Mouse (Mus musculus): ENCODE measurements at regions not wholly inside any gene's neighbourhood (a gene's known extent, or its start where the extent isn't known, plus 50 kb on each side); places are given as distances from the start of the nearest gene placed in this dataset.
A peak's percentile ranks its signal among the peaks of the same experiment; 100 is the strongest.

DNA sequence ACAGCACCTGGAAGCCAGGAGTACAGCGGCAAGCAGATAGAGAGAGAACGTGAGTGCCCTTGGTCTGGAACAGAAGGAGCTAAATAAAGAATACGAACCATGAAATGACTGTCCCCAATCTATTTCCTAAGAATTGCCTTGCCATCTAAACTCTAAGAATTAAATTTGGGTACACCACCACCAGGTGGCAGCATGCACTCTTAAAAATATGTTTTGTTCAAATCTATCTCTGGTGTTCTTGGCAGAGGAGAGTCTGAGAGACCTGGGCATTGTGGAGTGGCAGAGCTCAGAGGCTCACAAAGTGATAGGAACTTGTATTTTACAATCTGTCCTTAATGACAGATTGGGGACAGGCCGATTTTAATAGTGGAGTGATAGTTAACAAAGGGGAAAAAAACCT, 144.5 kb downstream of the Cdh26 start:
- H3K36me3 ChIP-seq, result no peaks in the 10 kb centered on the region
- 42% methylated on average over 4 of the region's 4 CpGs for WGBS
- no peak overlapping the region for H3K4me2 ChIP-seq (replicated peaks)
- peaks cover 7% of the 10 kb centered on the region; the same call in 1 of the 2 replicates for H3K4me1 ChIP-seq
- no peak for ATAC-seq (ENCODE audit: low FRiP score, low read depth)
- no peak overlapping the region for H3K4me3 ChIP-seq
- no peak overlapping the region for H3K9ac ChIP-seq
- H3K27ac ChIP-seq, result no peak overlapping the region
- H3K27me3 ChIP-seq (replicated peaks), result no peaks in the 10 kb centered on the region
- H3K9me3 ChIP-seq, result no peaks in the 10 kb centered on the region

DNA sequence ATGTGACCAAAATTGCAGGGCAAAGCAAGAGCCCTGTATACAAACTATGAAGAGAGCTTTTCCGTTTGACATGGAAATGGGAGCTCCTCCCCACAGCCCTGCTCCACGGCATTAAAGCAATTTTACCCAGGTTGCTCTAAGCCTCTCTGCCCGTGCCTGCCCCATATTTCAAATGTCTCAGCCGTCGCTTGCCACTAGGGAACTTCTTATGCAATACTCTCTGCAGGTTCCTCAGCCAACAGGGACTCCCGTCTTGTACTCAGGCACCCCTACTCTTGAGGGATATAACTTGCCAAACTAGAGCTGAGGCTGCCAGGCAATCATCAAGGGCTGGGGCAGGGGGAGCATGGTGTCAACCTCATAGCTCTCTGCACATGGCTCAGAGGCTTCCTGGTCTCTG, 145.1 kb downstream of the Cdh26 start:
- Histone ChIP-seq H3K9me3 (no peaks in the 10 kb centered on the region), H3K9ac (no peak overlapping the region), H3K4me2 (replicated peaks) (no peak overlapping the region), H3K4me3 (no peak overlapping the region), H3K27ac (no peak overlapping the region), H3K27me3 (replicated peaks) (no peaks in the 10 kb centered on the region), H3K4me1 (peaks cover 7% of the 10 kb centered on the region; the same call in 1 of the 2 replicates), H3K36me3 (no peaks in the 10 kb centered on the region)
- ATAC-seq (ENCODE audit: low FRiP score, low read depth), result no peak
- 64% methylated on average over 6 of the region's 6 CpGs for WGBS

DNA sequence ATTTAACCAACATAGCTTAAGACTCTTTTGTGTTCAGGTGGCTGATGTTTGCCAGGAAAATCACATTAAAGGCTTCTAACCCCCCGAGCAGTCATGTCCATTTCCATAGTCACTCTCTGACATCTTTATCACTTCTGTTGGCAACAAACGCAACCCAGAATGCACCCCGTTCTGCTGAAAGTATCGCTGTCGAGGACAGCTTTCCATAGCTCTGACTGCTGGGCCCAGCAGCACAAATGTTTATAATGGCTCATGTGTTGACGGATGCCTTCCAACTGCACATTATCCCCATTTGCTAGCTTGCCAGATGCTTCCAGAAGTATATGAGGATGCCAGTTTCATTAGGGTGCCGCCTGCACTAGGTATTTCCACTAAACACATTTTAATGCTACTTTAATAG, 145.7 kb downstream of the Cdh26 start:
- ATAC-seq (ENCODE audit: low FRiP score, low read depth), result no peak
- 82% methylated on average over 7 of the region's 7 CpGs for WGBS
- no peak overlapping the region for H3K4me3 ChIP-seq
- H3K4me2 ChIP-seq (replicated peaks), result no peak overlapping the region
- H3K36me3 ChIP-seq, result no peaks in the 10 kb centered on the region
- H3K4me1 ChIP-seq, result peaks cover 11% of the 10 kb centered on the region; the same call in 1 of the 2 replicates
- H3K9ac ChIP-seq, result no peak overlapping the region
- no peaks in the 10 kb centered on the region for H3K27me3 ChIP-seq (replicated peaks)
- no peaks in the 10 kb centered on the region for H3K9me3 ChIP-seq
- no peak overlapping the region for H3K27ac ChIP-seq

DNA sequence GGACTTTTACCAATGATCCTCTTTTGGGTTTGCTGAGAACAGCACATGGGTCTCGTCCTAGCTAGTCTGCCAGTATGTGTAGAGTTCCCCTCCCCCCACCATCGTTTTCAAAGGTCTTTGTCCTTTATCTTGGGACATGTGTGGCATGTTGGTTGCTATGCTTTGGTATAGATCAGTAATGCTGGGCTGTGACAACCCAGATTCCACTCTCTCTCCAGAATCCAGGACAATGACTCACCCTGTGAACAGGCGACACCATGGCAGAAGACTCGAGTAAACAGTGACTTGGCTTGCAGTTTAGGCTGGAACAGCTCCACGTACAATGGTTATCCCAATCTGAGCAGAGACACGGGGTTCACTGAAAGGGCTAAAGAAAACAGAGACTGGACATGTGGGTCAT, 149.2 kb downstream of the Cdh26 start:
- H3K36me3 ChIP-seq, result no peaks in the 10 kb centered on the region
- ATAC-seq (ENCODE audit: low FRiP score, low read depth), result no peak
- H3K4me1 ChIP-seq, result peaks cover 6% of the 10 kb centered on the region; the same call in 1 of the 2 replicates
- 91% methylated on average over 6 of the region's 6 CpGs for WGBS
- no peak overlapping the region for H3K4me2 ChIP-seq (replicated peaks)
- H3K27me3 ChIP-seq (replicated peaks), result no peaks in the 10 kb centered on the region
- H3K4me3 ChIP-seq, result no peak overlapping the region
- H3K9ac ChIP-seq, result no peak overlapping the region
- no peak overlapping the region for H3K27ac ChIP-seq
- no peaks in the 10 kb centered on the region for H3K9me3 ChIP-seq

DNA sequence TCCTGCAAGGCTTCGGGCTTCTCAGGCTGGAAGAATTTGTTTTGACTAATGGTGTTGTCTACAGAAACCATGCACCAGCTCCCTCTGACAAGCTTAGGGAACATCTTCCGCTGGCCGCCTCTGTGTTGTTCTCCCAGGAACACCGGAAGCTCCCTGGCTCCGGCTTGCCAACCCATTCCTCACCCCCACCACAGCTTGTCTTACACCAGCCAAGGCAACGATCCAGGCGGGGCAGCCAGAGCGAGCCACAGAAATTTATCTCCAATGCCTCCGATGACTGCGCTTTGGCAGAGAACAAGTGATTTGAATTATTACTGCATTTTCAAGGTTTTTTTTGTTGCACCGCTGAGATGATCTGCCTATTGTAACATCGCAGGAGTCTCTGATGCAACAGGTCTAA, 151.0 kb downstream of the Cdh26 start:
- no peak for ATAC-seq (ENCODE audit: low FRiP score, low read depth)
- H3K27ac ChIP-seq, result no peak overlapping the region

DNA sequence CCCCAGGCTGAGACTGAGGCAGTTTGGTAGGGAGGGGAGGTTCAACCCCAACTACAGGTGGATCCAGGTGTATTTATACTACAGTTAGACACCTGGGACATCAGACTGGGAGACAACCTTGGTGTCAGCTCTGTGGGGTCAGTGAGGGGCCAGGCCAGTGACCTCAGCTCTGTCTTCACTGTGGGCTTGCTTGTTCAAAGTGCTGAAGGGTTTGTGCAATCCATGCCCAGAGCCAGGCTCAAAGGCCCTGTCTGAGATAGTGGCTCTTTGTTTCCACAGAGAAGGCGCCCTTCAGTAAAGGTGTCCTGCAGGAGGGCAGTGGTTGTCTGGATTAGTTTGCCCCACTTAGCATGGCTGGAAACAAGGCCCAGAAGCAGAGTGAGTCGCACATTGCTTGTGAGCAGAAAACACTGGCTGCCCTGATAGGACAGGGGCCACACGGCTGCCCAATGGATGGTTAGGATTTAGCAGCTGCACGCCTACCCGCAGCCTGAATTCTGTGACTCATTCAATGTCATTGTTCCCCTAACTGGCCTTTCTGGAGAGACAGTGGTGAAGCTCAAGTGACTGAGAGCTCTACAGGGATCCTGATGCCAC, 154.7 kb downstream of the Cdh26 start:
- ATAC-seq (ENCODE audit: low FRiP score, low read depth), result no peak
- no peak overlapping the region for H3K4me2 ChIP-seq (replicated peaks)
- H3K9ac ChIP-seq, result no peak overlapping the region
- no peaks in the 10 kb centered on the region for H3K36me3 ChIP-seq
- H3K9me3 ChIP-seq, result no peaks in the 10 kb centered on the region
- H3K27ac ChIP-seq, result no peak overlapping the region
- H3K27me3 ChIP-seq (replicated peaks), result no peaks in the 10 kb centered on the region
- no peak overlapping the region for H3K4me3 ChIP-seq
- peaks cover 6% of the 10 kb centered on the region; the same call in 1 of the 2 replicates for H3K4me1 ChIP-seq
- WGBS, result 76% methylated on average over 5 of the region's 5 CpGs

More for the DNA sequence above, 151.0 kb downstream of the Cdh26 start:
- Histone ChIP-seq H3K36me3 (no peaks in the 10 kb centered on the region), H3K9me3 (no peaks in the 10 kb centered on the region), H3K4me2 (replicated peaks) (no peak overlapping the region), H3K4me3 (no peak overlapping the region), H3K27me3 (replicated peaks) (no peaks in the 10 kb centered on the region), H3K4me1 (peaks cover 6% of the 10 kb centered on the region; the same call in 1 of the 2 replicates), H3K9ac (no peak overlapping the region)
- 83% methylated on average over 12 of the region's 12 CpGs for WGBS

DNA sequence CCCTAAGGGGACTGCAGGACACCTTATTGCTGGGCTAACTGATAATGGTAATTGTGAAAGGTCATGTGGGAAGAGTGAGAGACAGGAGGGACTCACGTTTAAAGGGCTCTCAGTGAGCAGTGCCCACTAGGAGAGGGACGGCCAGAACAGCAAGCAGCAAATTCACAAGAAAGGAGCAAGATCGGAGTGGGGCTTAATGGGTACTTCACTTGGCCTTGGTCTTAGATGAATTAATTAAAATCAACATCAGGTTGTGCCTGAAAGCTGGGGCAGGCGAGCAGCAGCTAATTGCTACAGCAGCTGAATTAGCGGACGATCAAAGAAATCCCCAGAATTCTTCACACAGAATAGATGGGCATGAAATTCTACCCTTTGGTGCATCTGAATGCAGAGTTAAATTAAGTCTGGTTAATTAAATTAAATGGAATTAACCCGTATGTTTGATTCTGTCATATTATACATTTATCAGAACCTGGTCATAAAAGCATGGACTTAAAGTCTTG, 156.9 kb downstream of the Cdh26 start:
- Histone ChIP-seq H3K9me3 (no peaks in the 10 kb centered on the region), H3K27me3 (replicated peaks) (no peaks in the 10 kb centered on the region), H3K27ac (no peak overlapping the region), H3K36me3 (no peaks in the 10 kb centered on the region), H3K4me3 (no peak overlapping the region), H3K4me2 (replicated peaks) (no peak overlapping the region), H3K4me1 (no peaks in the 10 kb centered on the region), H3K9ac (no peak overlapping the region)
- no peak for ATAC-seq (ENCODE audit: low FRiP score, low read depth)
- 82% methylated on average over 7 of the region's 7 CpGs for WGBS

DNA sequence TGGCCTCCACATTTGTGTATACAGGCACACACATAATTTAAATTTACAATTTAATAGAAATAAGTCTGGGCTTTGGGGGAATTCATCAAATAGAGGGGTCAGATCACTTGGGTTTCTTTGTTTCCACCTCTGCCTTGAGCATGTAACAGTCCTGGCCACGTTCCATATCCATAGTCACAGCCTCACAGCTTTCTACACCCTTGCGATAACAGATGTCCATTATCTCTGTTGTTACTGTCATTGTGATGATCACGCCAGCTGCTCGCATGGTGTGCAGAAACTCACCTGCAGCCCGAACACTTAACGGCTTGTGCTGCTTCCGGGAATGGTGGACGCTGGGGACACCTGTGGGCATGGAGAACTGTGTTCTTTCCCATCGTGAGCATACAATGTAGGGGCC, 163.4 kb downstream of the Cdh26 start:
- no peak for ATAC-seq (ENCODE audit: low FRiP score, low read depth)
- no peak overlapping the region for H3K27ac ChIP-seq

DNA sequence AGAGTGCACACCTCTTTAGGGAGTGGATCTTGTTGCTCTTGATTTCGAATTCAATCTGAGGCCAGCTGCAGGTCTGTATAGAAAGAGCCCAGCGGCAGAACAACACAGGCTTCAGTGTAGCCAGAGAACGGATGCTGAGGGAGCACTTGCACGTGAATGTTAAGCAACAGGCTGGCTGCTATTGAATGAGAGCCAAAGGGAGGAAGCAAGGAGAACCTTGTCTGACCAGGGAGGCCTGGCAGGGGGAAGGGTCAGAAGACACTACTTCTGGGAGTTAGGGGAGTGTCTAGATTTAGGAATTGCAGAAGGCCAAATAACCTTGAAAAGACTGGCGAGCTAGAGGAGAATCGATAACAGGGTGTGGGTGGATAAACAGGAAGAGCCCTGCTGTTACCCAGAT, 163.8 kb downstream of the Cdh26 start:
- Histone ChIP-seq H3K9ac (no peak overlapping the region), H3K36me3 (no peaks in the 10 kb centered on the region), H3K4me1 (peaks cover 12% of the 10 kb centered on the region), H3K4me3 (no peak overlapping the region), H3K9me3 (no peaks in the 10 kb centered on the region), H3K4me2 (replicated peaks) (no peak overlapping the region), H3K27ac (no peak overlapping the region), H3K27me3 (replicated peaks) (no peaks in the 10 kb centered on the region)
- ATAC-seq (ENCODE audit: low FRiP score, low read depth), result no peak
- 42% methylated on average over 6 of the region's 6 CpGs for WGBS

More for the DNA sequence above, 163.4 kb downstream of the Cdh26 start:
- no peaks in the 10 kb centered on the region for H3K9me3 ChIP-seq
- H3K9ac ChIP-seq, result no peak overlapping the region
- no peak overlapping the region for H3K4me3 ChIP-seq
- 77% methylated on average over 9 of the region's 9 CpGs for WGBS
- H3K4me1 ChIP-seq, result peaks cover 12% of the 10 kb centered on the region
- no peak overlapping the region for H3K4me2 ChIP-seq (replicated peaks)
- no peaks in the 10 kb centered on the region for H3K36me3 ChIP-seq
- H3K27me3 ChIP-seq (replicated peaks), result no peaks in the 10 kb centered on the region

DNA sequence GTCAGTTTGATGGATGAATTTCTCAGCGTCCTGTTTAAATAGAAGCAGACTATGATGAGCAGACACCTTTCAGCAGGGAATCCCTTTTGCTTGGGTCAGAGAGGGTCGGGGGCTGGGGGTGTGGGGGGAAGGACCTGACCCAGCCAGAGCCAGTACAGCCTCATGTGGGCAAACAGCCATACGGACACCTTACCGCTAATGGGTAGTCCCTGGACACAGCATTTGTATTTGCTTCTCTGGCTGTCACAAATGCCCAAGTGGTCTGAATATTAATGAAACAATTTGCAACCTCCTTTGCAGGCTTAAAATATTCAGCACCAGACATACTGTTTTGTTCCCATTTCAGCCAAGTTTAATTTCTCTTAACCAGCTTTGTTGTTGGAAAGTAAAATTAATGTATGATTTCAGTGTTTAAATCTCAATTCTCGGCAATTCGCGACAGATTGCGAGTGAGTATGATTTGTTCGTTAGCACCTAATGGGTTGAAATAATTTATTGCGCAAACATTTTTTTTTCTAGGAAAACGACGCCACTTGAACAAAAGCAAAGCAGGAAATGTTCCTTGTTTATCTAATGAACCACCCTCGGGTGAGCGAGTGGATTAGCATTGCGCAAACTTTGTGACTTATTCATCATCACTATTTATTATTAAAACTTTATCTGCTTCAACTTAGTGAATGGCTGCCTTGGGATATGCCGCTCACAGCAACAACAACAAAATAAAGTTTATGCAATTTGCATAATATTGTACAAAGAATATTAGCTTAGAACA, 166.2 kb downstream of the Cdh26 start:
- H3K27ac ChIP-seq, result no peak overlapping the region
- no peak overlapping the region for H3K4me2 ChIP-seq (replicated peaks)
- no peak overlapping the region for H3K9ac ChIP-seq
- no peaks in the 10 kb centered on the region for H3K9me3 ChIP-seq
- ATAC-seq (ENCODE audit: low FRiP score, low read depth), result no peak
- H3K27me3 ChIP-seq (replicated peaks), result no peaks in the 10 kb centered on the region
- H3K4me3 ChIP-seq, result no peak overlapping the region
- WGBS, result 65% methylated on average over 16 of the region's 16 CpGs
- H3K36me3 ChIP-seq, result no peaks in the 10 kb centered on the region
- peaks cover 12% of the 10 kb centered on the region for H3K4me1 ChIP-seq

DNA sequence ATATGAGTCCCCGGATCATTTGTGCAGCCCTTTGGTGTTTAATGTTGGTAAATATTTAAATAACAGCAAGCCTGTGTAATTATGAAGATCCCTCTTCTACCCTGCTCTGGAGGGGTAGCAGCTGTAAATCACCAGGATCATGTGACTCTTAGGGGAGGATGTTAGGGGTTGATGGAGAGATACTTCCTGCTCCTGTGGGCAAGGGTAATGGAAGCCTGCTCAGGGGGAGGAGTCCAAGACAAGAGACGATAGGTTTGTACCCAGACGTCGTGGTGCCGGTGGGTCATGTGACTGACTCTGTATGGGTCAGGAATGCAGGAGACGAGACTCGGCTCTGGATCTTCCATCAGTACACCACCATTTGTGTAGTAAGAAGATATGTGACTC, 166.7 kb downstream of the Cdh26 start:
- H3K9me3 ChIP-seq, result no peaks in the 10 kb centered on the region
- no peaks in the 10 kb centered on the region for H3K36me3 ChIP-seq
- H3K4me1 ChIP-seq, result peaks cover 12% of the 10 kb centered on the region
- H3K4me3 ChIP-seq, result no peak overlapping the region
- peak; percentile 57 for ATAC-seq (ENCODE audit: low FRiP score, low read depth)
- no peak overlapping the region for H3K27ac ChIP-seq
- H3K27me3 ChIP-seq (replicated peaks), result no peaks in the 10 kb centered on the region
- 65% methylated on average over 7 of the region's 7 CpGs for WGBS
- no peak overlapping the region for H3K9ac ChIP-seq
- H3K4me2 ChIP-seq (replicated peaks), result no peak overlapping the region

DNA sequence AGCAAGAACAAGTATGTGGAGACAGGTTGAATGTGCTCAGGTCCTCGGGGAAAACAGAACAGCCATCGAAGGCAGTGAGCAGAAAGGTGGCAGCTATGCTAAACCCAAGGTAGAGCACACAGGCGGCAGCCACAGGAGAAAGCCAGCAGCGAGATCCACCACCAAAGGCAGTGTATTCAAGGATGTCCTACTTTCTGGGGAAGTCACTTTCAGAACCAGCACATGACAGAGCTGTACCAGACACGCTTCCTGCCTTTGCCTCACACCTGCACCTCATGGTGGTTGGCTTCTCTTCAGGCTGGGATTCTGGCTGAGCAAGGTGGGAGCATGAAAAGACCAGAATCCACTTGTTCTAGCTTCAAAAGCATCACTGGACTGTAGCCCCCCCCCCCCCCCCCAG, 168.0 kb downstream of the Cdh26 start:
- no peaks in the 10 kb centered on the region for H3K36me3 ChIP-seq
- ATAC-seq (ENCODE audit: low FRiP score, low read depth), result no peak
- H3K27ac ChIP-seq, result no peak overlapping the region
- 92% methylated on average over 5 of the region's 5 CpGs for WGBS
- H3K4me2 ChIP-seq (replicated peaks), result no peak overlapping the region
- no peak overlapping the region for H3K9ac ChIP-seq
- H3K9me3 ChIP-seq, result no peaks in the 10 kb centered on the region
- peaks cover 12% of the 10 kb centered on the region for H3K4me1 ChIP-seq
- no peak overlapping the region for H3K4me3 ChIP-seq
- H3K27me3 ChIP-seq (replicated peaks), result no peaks in the 10 kb centered on the region

DNA sequence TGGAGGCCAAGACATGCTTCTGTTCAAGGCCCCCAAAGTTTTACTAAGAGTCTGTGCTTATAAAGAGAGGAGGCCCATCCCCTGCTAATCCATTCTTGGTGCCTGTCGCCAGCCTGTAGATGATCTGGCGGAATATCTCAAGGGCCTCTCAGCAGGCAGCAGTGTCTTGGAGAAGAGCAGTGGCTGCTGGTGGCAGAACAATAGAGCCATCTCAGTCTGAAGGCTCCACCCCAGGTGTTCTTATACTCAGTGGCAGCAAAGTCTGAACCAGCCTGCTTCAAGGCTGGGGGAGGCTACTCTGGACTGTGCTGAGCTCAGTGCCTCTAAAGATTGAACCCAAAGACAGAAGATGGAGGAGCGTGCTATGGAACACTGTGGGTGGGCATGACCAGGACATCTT, 168.5 kb downstream of the Cdh26 start:
- Histone ChIP-seq H3K4me1 (peaks cover 11% of the 10 kb centered on the region), H3K36me3 (no peaks in the 10 kb centered on the region), H3K27me3 (replicated peaks) (no peaks in the 10 kb centered on the region), H3K9me3 (no peaks in the 10 kb centered on the region), H3K9ac (no peak overlapping the region), H3K4me3 (no peak overlapping the region), H3K4me2 (replicated peaks) (no peak overlapping the region), H3K27ac (no peak overlapping the region)
- 92% methylated on average over 3 of the region's 3 CpGs for WGBS
- no peak for ATAC-seq (ENCODE audit: low FRiP score, low read depth)
